Mouse (Mus musculus): ENCODE measurements around the gene Gstm4. TPM values are rescaled to one million over a fixed set of nuclear protein-coding genes. Genes with fewer than 3 reads are reported as not detected.
A peak's percentile ranks its signal among the peaks of the same experiment; 100 is the strongest.

Gene Gstm4
- 16.3 and 17.4 TPM in 2 replicates for polyA plus RNA-seq (2016; fragmentation: Nextera tagmentation; extraction: Ambion mirVana)

DNA sequence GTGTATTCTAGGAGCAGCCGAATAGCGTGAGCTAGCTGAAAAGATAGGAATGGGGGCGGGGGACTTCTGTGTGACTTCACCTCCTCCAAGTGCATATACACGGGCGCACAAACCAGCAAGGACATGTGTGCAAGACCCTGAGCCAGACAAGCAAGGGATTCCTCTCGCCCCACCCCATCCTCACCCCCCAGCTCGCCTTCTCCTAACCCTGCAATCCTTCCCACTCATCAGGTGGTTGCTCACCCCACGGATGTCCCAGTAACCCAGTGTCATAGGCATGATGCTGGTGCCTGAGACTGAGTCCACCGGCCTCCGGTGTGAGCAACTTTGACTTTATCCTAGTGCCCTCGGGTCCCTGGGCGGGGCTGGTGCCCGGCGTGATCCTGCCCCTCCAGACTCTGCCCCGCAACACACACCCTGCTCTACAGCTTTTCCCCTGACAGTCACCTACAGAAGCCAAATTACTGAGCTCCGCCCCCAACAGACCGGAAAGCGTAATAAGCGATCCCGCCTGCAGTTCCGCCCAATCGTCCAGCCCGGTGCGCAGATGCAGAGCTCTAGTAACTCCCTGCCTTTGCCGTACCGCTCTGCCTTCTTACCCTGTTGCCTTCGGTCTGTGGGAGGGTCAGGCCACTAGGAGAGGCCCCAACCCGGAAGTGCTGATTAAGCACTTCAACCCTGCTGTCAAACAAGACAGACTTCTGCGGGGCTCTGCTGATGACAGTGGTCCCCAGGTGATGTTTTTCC, at the start of gene Gstm4:
Gene Gstm4, minus strand, starts transcription at position 501 of the 747 bp plus-strand sequence.
- ATAC-seq (ENCODE audit: insufficient number of reproducible peaks, insufficient read depth, low FRiP score, low TSS enrichment, low read depth) = peak; percentile 87
- Histone ChIP-seq H3K27ac (peak within 1 kb of the TSS; percentile 36; the same call in 1 of the 2 replicates), H3K4me2 (peak within 1 kb of the TSS; percentile 80), H3K4me3 (replicated peaks) (peak within 1 kb of the TSS; percentile 44), H3K9ac (replicated peaks) (peak within 1 kb of the TSS; percentile 57), H3K27me3 (no peaks in the 10 kb centered on the region), H3K4me1 (replicated peaks) (peaks cover 5% of the 10 kb centered on the region), H3K9me3 (no peaks in the 10 kb centered on the region), H3K36me3 (no peaks in the 10 kb centered on the region)
- 6% methylated on average over 29 of the region's 29 CpGs for WGBS

GRCm38 (mm10) chr3:108094146-108094545, 49.5 kb upstream of the Gstm4 start:
- H3K9ac ChIP-seq (replicated peaks) = no peak overlapping the region
- no peak overlapping the region for H3K4me3 ChIP-seq (replicated peaks)
- no peaks in the 10 kb centered on the region for H3K27me3 ChIP-seq
- H3K9me3 ChIP-seq = no peaks in the 10 kb centered on the region
- H3K36me3 ChIP-seq = no peaks in the 10 kb centered on the region
- H3K27ac ChIP-seq = no peak overlapping the region
- no peak for ATAC-seq (ENCODE audit: insufficient number of reproducible peaks, insufficient read depth, low FRiP score, low TSS enrichment, low read depth)
- 90% methylated on average over 1 of the region's 1 CpGs for WGBS
- peaks cover 3% of the 10 kb centered on the region for H3K4me1 ChIP-seq (replicated peaks)
- H3K4me2 ChIP-seq = no peak overlapping the region

DNA sequence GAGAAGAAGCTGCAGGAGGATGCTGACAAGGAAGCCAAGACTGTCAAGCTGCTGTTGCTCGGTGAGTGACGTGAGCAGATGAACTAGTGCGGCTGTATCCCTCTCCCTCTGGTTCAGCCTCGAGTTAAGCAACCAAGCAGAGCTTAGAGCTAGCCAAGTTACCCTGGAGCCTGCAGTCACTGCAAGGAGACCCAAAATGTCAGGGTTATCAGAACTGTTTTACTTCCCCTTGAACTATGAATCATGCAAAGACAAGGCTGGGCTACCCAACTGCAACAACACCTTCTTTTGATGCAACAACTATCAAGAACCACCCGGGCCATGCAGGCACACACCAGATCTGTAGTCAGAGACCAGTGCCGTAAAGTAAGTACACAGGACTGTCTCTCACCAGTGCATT, 48.6 kb upstream of the Gstm4 start:
- H3K4me3 ChIP-seq (replicated peaks) = no peak overlapping the region
- H3K36me3 ChIP-seq = no peaks in the 10 kb centered on the region
- H3K4me2 ChIP-seq = no peak overlapping the region
- WGBS = 68% methylated on average over 6 of the region's 6 CpGs
- no peak for ATAC-seq (ENCODE audit: insufficient number of reproducible peaks, insufficient read depth, low FRiP score, low TSS enrichment, low read depth)
- peaks cover 10% of the 10 kb centered on the region for H3K4me1 ChIP-seq (replicated peaks)
- H3K27ac ChIP-seq = no peak overlapping the region
- no peaks in the 10 kb centered on the region for H3K9me3 ChIP-seq
- no peaks in the 10 kb centered on the region for H3K27me3 ChIP-seq
- no peak overlapping the region for H3K9ac ChIP-seq (replicated peaks)

DNA sequence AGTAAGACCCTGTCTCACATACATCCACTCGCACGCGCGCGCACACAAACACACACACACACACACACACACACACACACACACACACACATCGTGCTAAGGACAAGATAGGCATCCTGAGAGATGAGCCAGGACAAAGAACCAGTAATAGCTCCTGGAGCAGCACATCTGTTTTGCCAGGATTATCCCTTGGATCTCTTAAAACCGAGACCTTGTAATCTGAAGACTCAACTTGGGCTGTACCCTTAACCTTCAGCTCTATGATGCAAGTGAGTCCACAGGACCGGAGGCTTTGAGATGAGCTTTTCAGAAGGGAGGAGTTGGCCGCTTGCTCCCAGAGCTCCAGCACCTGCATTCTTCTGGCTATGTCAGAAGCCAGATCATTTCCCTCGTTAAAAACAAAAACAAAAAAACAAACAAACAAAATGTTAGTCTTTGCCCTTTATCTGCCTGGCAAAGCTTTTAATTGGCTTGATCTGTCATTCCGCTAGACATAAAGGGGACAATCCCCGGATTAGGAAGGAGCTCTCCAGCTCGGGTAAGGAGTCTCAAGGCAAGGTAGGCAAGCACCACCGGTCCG, 47.9 kb upstream of the Gstm4 start, which contains the start of gene Gnat2:
Gene Gnat2, plus strand, starts transcription at position 254 of the 580 bp plus-strand sequence.
- no peak within 1 kb of the TSS for H3K4me2 ChIP-seq
- H3K9ac ChIP-seq (replicated peaks) = no peak within 1 kb of the TSS
- H3K27ac ChIP-seq = no peak within 1 kb of the TSS
- no peaks in the 10 kb centered on the region for H3K9me3 ChIP-seq
- no peak for ATAC-seq (ENCODE audit: insufficient number of reproducible peaks, insufficient read depth, low FRiP score, low TSS enrichment, low read depth)
- H3K27me3 ChIP-seq = no peaks in the 10 kb centered on the region
- H3K4me3 ChIP-seq (replicated peaks) = no peak within 1 kb of the TSS
- WGBS = 77% methylated on average over 15 of the region's 15 CpGs
- H3K4me1 ChIP-seq (replicated peaks) = peaks cover 12% of the 10 kb centered on the region
- no peaks in the 10 kb centered on the region for H3K36me3 ChIP-seq

- Histone ChIP-seq H3K27ac (no peak overlapping the region), H3K36me3 (no peaks in the 10 kb centered on the region), H3K27me3 (no peaks in the 10 kb centered on the region), H3K4me1 (replicated peaks) (peaks cover 18% of the 10 kb centered on the region), H3K4me2 (no peak overlapping the region), H3K9ac (replicated peaks) (no peak overlapping the region), H3K9me3 (no peaks in the 10 kb centered on the region), H3K4me3 (replicated peaks) (no peak overlapping the region)
- WGBS = 76% methylated on average over 6 of the region's 6 CpGs
- ATAC-seq (ENCODE audit: insufficient number of reproducible peaks, insufficient read depth, low FRiP score, low TSS enrichment, low read depth) = no peak
Measured at GRCm38 (mm10) chr3:108092030-108092429, 47.3 kb upstream of the Gstm4 start.

GRCm38 (mm10) chr3:108090561-108090960, 45.9 kb upstream of the Gstm4 start:
- no peak overlapping the region for H3K4me3 ChIP-seq (replicated peaks)
- no peaks in the 10 kb centered on the region for H3K36me3 ChIP-seq
- peaks cover 22% of the 10 kb centered on the region for H3K4me1 ChIP-seq (replicated peaks)
- 70% methylated on average over 2 of the region's 2 CpGs for WGBS
- no peaks in the 10 kb centered on the region for H3K27me3 ChIP-seq
- ATAC-seq (ENCODE audit: insufficient number of reproducible peaks, insufficient read depth, low FRiP score, low TSS enrichment, low read depth) = no peak
- no peak overlapping the region for H3K4me2 ChIP-seq
- H3K9ac ChIP-seq (replicated peaks) = no peak overlapping the region
- H3K27ac ChIP-seq = no peak overlapping the region
- no peaks in the 10 kb centered on the region for H3K9me3 ChIP-seq

DNA sequence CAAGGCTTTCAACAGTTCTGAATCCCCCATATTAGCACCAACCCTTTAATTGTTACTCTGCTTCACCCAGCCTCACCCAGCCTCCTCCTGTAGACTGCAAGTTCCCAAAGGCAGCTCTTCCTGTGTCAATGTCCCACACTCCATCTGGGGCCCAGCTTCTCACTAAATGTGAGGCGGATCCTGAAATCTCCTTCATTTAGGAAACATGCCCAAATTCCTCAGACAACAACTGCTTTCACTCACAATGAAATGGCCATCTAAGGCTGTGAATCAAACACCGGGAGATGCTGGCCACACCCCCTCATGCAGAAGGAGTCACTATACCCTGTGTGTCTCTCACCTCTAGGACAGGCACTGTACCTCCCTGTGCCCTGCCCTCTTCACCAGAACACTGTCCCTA, 45.2 kb upstream of the Gstm4 start:
- Histone ChIP-seq H3K27me3 (no peaks in the 10 kb centered on the region), H3K4me3 (replicated peaks) (no peak overlapping the region), H3K4me1 (replicated peaks) (peaks cover 22% of the 10 kb centered on the region), H3K9me3 (no peaks in the 10 kb centered on the region), H3K36me3 (no peaks in the 10 kb centered on the region), H3K9ac (replicated peaks) (no peak overlapping the region), H3K27ac (no peak overlapping the region), H3K4me2 (no peak overlapping the region)
- no peak for ATAC-seq (ENCODE audit: insufficient number of reproducible peaks, insufficient read depth, low FRiP score, low TSS enrichment, low read depth)
- WGBS = 30% methylated on average over 2 of the region's 2 CpGs

DNA sequence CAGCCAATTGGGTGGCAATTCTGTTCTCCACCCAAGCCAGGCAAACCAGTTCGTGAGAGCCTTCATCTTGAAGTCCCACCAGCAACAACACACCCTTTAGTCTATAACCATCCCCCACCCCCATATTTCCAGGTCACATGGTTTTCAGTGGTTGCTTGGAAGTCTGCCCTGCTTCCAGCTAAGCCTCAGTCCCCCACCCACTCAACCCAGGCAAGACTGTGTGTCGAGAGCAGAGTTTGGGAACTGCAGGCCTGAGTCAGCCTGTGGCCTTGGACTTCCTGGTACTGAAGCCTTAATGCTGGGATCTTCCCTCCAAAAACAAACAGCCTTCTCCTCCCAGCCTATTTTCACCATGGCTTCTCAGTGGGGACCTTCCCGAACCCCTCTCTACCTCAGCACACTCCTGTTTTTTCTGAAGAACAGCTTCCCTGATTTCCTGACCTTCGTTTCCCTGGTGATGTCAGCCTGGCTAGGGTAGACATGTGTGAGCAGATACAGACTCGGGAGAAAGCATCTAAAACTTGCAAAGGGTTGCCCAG, 44.2 kb upstream of the Gstm4 start:
- 46% methylated on average over 5 of the region's 5 CpGs for WGBS
- H3K4me1 ChIP-seq (replicated peaks) = peaks cover 32% of the 10 kb centered on the region
- no peaks in the 10 kb centered on the region for H3K27me3 ChIP-seq
- H3K4me2 ChIP-seq = no peak overlapping the region
- H3K4me3 ChIP-seq (replicated peaks) = no peak overlapping the region
- H3K9me3 ChIP-seq = no peaks in the 10 kb centered on the region
- no peaks in the 10 kb centered on the region for H3K36me3 ChIP-seq
- no peak overlapping the region for H3K9ac ChIP-seq (replicated peaks)
- no peak overlapping the region for H3K27ac ChIP-seq
- ATAC-seq (ENCODE audit: insufficient number of reproducible peaks, insufficient read depth, low FRiP score, low TSS enrichment, low read depth) = no peak

GRCm38 (mm10) chr3:108087329-108087728, 42.6 kb upstream of the Gstm4 start:
- ATAC-seq (ENCODE audit: insufficient number of reproducible peaks, insufficient read depth, low FRiP score, low TSS enrichment, low read depth) = no peak
- no peaks in the 10 kb centered on the region for H3K27me3 ChIP-seq
- 76% methylated on average over 3 of the region's 3 CpGs for WGBS
- no peaks in the 10 kb centered on the region for H3K36me3 ChIP-seq
- peaks cover 48% of the 10 kb centered on the region for H3K4me1 ChIP-seq (replicated peaks)
- H3K9me3 ChIP-seq = no peaks in the 10 kb centered on the region
- H3K4me2 ChIP-seq = peak overlapping the region; percentile 99
- 0 out of 2 replicates have a peak overlapping the region, but pooled peaks have one; percentile 68 for H3K4me3 ChIP-seq (replicated peaks)
- no peak overlapping the region for H3K9ac ChIP-seq (replicated peaks)
- no peak overlapping the region for H3K27ac ChIP-seq

- H3K4me1 ChIP-seq (replicated peaks) = peaks cover 56% of the 10 kb centered on the region
Measured at GRCm38 (mm10) chr3:108086470-108086979, 41.8 kb upstream of the Gstm4 start, which contains the start of gene Ampd2. Gene Ampd2 (minus strand): TSS chr3:108086651.

More at GRCm38 (mm10) chr3:108086470-108086979, 41.8 kb upstream of the Gstm4 start, which contains the start of gene Ampd2:
- peak within 1 kb of the TSS; percentile 99 for H3K4me2 ChIP-seq
- H3K9ac ChIP-seq (replicated peaks) = peak within 1 kb of the TSS; percentile 76
- H3K36me3 ChIP-seq = no peaks in the 10 kb centered on the region
- H3K27ac ChIP-seq = peak within 1 kb of the TSS; percentile 88
- H3K9me3 ChIP-seq = no peaks in the 10 kb centered on the region
- peak within 1 kb of the TSS; percentile 68 for H3K4me3 ChIP-seq (replicated peaks)
- under 1% methylated on average over 29 of the region's 29 CpGs for WGBS
- ATAC-seq (ENCODE audit: insufficient number of reproducible peaks, insufficient read depth, low FRiP score, low TSS enrichment, low read depth) = peak; percentile 31
- H3K27me3 ChIP-seq = no peaks in the 10 kb centered on the region

Data from limb, embryonic 12.5 days (tissue).